Mouse (Mus musculus) heart, adult 2 months (tissue): ENCODE measurements around the gene Ddx25. TPM values are rescaled to one million over a fixed set of nuclear protein-coding genes. Genes with fewer than 3 reads are reported as not detected.

Source experiments
- DNase-seq, 2 experiments: peaks; one replicate each; pipeline ENCODE4 v3.0.0; 2021
- H3K27ac ChIP-seq: fragments of 200-600 bp; 2 replicates; pipeline ENCODE4 v1.8.1; 2022
- H3K27me3 ChIP-seq: fragments of 200-500 bp; 2 replicates; pipeline ENCODE4 v1.6.1; 2012; ENCODE audit warnings: mild to moderate bottlenecking, low read length, inconsistent platforms, mixed read lengths; ENCODE audit not compliant: control insufficient read depth, insufficient read depth
- H3K36me3 ChIP-seq: fragments of 200-500 bp; 2 replicates; pipeline ENCODE4 v1.6.1; 2012; ENCODE audit warnings: low read length, inconsistent platforms; ENCODE audit not compliant: control insufficient read depth, insufficient read depth
- H3K4me1 ChIP-seq: fragments of 200-500 bp; 2 replicates; pipeline ENCODE4 v1.6.1; 2011; ENCODE audit warnings: low read length; ENCODE audit not compliant: control insufficient read depth, insufficient read depth
- H3K4me3 ChIP-seq: fragments of 200-600 bp; 2 replicates; pipeline ENCODE4 v1.8.1; 2022
- H3K79me2 ChIP-seq: fragments of 200-500 bp; replicated peaks from 2 replicates; pipeline ENCODE4 v1.6.1; 2012; ENCODE audit warnings: mild to moderate bottlenecking, inconsistent platforms, low read length, moderate library complexity, mixed read lengths; ENCODE audit not compliant: control insufficient read depth, insufficient read depth
- H3K9ac ChIP-seq: fragments of 200-500 bp; 2 replicates; pipeline ENCODE4 v1.6.1; 2012; ENCODE audit warnings: low read depth, mild to moderate bottlenecking, control low read depth, inconsistent platforms, low read length, mixed read lengths
- CTCF ChIP-seq: fragments of 200-600 bp; IDR thresholded peaks from 2 replicates; pipeline ENCODE4 v1.8.1; 2022; ENCODE audit warnings: antibody characterized with exemption, mild to moderate bottlenecking, moderate library complexity
- EP300 ChIP-seq: fragments of 200-500 bp; IDR thresholded peaks from 2 replicates; pipeline ENCODE4 v1.6.1; 2011; ENCODE audit warnings: low read depth, low read length, control low read depth; ENCODE audit not compliant: insufficient read depth
- POLR2A ChIP-seq: fragments of 200-500 bp; IDR thresholded peaks from 2 replicates; pipeline ENCODE4 v1.6.1; 2011; ENCODE audit warnings: mild to moderate bottlenecking, low read depth, low read length, control low read depth; ENCODE audit not compliant: insufficient read depth
- WGBS: fragments of 180-500 bp; shearing (Covaris S2); methylation state at CpG from one replicate; pipeline ENCODE4 v1.1.7; 2018; 5-methylcytosine and 5-hydroxymethylcytosine counted together
- intact Hi-C: fragments of 180-260 bp; cut with DNase I; formaldehyde crosslinking; loops from one replicate; pipeline ENCODE4 v1.15.1; 2025
- polyA plus RNA-seq: library from polyadenylated mRNA; depleted of rRNA; stranded (reverse); fragments of >200 nt; gene quantifications from 2 replicates; pipeline ENCODE4 v1.2.3, GENCODE M21; 2012
- total RNA-seq, 2 experiments: library from RNA; stranded (reverse); gene quantifications; 2 replicates each; pipeline ENCODE4 v1.2.3; 2021

Gene Ddx25
- total and polyA plus RNA-seq, 3 experiments: 0.04 TPM; not detected in 2

DNA sequence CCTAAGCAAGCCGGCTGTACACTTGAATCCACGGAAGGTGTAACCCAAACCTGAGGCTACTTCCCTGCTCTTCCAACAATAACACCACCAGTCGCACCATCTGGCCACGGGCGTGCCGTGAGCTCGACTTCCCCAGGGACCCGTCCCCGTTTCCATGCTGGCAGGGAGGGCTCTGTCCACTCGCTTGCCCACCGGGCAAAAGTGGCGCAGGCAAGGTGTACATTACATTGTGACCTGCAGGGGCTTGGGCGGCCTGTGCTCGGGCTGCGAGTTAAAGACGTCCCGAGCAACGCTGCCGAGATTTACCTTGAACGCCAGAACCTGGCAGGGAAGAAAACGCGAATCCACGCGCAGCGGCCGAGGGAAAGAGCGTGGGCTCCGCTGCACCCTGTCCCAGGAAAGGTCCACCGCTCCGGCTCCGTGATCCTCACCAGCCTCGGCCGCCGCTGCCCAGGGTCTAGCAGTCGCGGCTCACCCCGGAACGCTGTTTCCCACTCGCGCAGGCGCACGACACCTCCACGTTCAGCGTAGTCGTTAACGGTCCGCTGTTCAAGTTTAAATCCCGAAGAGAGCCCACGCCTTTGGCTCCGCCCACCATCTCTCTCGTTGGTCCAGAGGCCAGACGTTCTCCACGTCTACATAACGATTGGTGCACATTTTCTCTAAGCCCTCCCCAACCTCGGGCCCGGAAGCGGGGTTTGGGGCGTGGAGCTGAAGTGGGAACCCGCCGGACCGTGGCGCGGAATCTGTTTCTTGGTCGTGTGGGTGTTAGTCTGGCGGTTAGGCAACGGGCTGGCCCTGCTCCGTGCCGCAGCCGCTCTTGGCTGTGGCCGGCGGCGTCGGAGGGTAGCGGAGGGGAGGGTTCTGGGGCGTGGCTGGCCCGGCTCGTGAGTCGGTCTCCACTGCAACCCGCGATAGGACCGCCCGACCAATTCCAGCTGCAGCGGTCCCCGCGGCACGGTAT, 11.5 kb upstream of the Ddx25 start, which contains the start of the genes Pate2 and Hyls1:
Gene Pate2, plus strand, starts transcription at position 714 of the 964 bp plus-strand sequence.
Gene Hyls1, minus strand, starts transcription at position 828 of the 964 bp plus-strand sequence.
- intact Hi-C loops: loop anchor here (10.0 kb wide), 1 partner anchor 365 kb away; the partner anchor contains the start of genes Srpr and Tirap
- peak; percentile 90 to 96 for DNase-seq
- H3K4me3 ChIP-seq: peak within 1 kb of the TSS; percentile 83
- no peaks in the 10 kb centered on the region for H3K79me2 ChIP-seq
- TF ChIP-seq POLR2A (peak; percentile 88), EP300 (0 out of 2 replicates have a peak, but pooled peaks have one; percentile 48), CTCF (peak; percentile 44)
- H3K27me3 ChIP-seq: peaks cover 4% of the 10 kb centered on the region; the same call in 1 of the 2 replicates
- no peaks in the 10 kb centered on the region for H3K4me1 ChIP-seq
- peak within 1 kb of the TSS; percentile 92 for H3K9ac ChIP-seq
- H3K27ac ChIP-seq: peak within 1 kb of the TSS; percentile 91
- under 1% methylated on average over 86 of the region's 86 CpGs for WGBS
- H3K36me3 ChIP-seq: peaks cover 7% of the 10 kb centered on the region

DNA sequence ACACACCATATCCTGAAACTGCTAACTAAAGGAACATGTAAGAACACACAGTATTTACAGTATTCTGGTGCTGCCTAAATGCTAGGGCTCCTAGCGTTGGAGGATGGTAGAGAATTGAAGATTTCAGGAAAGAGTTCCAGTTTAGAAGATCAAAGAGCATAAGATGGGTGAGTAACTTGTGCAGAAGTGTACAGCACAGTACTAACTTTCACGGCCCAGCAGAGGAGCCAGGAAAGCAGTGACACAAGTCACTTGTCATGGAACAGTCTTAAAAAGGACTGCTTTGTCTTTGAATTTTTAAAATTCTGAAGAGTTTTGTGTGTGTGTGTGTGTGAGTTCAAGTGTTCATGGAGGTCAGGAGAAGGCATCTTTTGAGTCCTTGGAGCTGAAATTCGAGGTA, 9.7 kb upstream of the Ddx25 start:
- Histone ChIP-seq H3K27ac (no peak overlapping the region), H3K79me2 (no peaks in the 10 kb centered on the region), H3K9ac (no peak overlapping the region), H3K27me3 (no peaks in the 10 kb centered on the region), H3K4me1 (no peaks in the 10 kb centered on the region), H3K4me3 (no peak overlapping the region), H3K36me3 (peaks cover 11% of the 10 kb centered on the region)
- TF ChIP-seq EP300 (no peak), POLR2A (no peak), CTCF (no peak)
- WGBS: 81% methylated on average over 3 of the region's 3 CpGs
- DNase-seq: no peak
- intact Hi-C loops: loop anchor here (10.0 kb wide), 1 partner anchor 363 kb away; the partner anchor contains the start of genes Srpr and Tirap

DNA sequence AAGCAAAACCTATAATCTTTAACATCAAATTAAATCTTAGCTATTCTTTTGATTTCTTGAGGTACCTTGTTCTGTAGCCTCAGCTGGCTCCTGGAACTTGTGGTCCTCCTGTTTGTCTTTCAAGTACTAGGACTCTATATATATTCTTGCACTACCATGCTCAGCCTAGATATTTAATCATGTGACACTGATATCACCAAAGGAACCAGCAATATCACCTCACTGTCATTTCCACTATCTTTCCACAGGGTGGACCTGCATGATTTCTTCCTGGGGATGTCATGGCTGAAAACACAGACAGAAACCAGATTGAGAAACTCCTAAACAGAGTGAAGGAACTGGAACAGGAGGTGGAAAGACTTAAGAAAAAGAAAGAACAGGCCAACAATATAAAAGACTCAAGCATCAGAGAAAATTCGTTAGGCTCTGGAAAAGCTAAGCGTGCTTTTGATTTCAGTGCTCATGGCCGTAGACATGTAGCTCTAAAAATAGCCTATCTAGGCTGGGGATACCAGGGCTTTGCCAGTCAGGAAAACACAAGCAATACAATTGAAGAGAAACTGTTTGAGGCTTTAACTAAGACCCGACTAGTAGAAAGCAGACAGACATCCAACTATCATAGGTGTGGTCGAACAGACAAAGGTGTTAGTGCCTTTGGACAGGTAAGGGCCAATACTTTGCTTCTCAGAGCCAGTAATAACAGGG, 6.4 kb upstream of the Ddx25 start:
- H3K4me3 ChIP-seq: no peak overlapping the region

DNA sequence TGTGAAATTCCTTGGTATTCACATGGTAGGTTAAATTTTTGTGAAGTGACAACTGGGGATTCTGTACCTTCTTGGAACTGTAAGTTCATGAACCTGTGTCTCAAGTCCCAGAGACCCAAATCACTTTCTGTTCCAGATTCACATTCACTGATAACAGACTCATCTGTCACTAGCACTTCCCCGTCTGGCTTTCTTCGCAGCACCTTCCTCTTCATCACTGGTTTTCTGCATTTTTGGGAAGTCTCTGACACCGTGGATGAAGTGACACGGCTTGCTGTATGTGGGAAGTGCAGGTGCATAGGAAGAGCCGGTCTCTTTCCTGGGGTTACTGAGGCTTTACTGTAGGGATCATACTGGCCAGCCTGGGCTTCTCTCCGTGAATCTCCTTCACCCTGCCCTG, 3.3 kb upstream of the Ddx25 start:
- intact Hi-C loops: loop anchor here (10.0 kb wide), 1 partner anchor 357 kb away; the partner anchor contains the start of genes Srpr and Tirap
- no peaks in the 10 kb centered on the region; the same call in 1 of the 2 replicates for H3K4me1 ChIP-seq
- DNase-seq: no peak
- no peak overlapping the region for H3K27ac ChIP-seq
- H3K79me2 ChIP-seq: no peaks in the 10 kb centered on the region; the same call in 1 of the 2 replicates
- H3K36me3 ChIP-seq: peaks cover 11% of the 10 kb centered on the region
- H3K4me3 ChIP-seq: no peak overlapping the region
- H3K9ac ChIP-seq: no peak overlapping the region
- TF ChIP-seq CTCF (no peak), EP300 (no peak), POLR2A (no peak)
- peaks cover 10% of the 10 kb centered on the region for H3K27me3 ChIP-seq
- WGBS: 87% methylated on average over 6 of the region's 6 CpGs

More for the DNA sequence above, 6.4 kb upstream of the Ddx25 start:
- intact Hi-C loops: loop anchor here (10.0 kb wide), 1 partner anchor 360 kb away; the partner anchor contains the start of genes Srpr and Tirap
- Histone ChIP-seq H3K4me1 (no peaks in the 10 kb centered on the region), H3K79me2 (no peaks in the 10 kb centered on the region; the same call in 1 of the 2 replicates), H3K27ac (no peak overlapping the region), H3K36me3 (peaks cover 11% of the 10 kb centered on the region), H3K9ac (no peak overlapping the region), H3K27me3 (no peaks in the 10 kb centered on the region)
- WGBS: 48% methylated on average over 5 of the region's 5 CpGs
- no peak for DNase-seq
- no peak for TF ChIP-seq EP300
- TF ChIP-seq POLR2A: no peak
- no peak for TF ChIP-seq CTCF

DNA sequence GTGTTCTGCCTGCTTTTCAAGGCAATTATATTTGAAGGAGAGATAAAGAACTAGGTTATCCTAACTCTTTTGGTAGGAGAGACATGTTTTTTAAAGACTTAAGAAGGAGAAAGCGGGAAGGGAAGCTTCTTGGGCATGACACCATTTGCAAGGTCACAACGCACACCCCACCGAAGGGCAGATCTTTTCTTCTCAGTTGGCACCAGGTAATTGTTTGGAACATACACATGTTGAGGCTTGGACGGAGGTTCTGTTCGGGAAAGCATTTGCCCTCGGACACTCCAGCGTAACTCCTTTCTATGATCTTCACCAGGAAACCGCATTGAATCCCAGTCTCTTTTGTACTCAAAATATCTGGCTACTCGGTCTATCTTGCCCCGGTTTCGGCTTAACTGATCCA, 2.7 kb upstream of the Ddx25 start:
- Histone ChIP-seq H3K27ac (no peak overlapping the region), H3K79me2 (no peaks in the 10 kb centered on the region; the same call in 1 of the 2 replicates), H3K36me3 (peaks cover 11% of the 10 kb centered on the region), H3K9ac (no peak overlapping the region), H3K4me3 (no peak overlapping the region), H3K4me1 (no peaks in the 10 kb centered on the region; the same call in 1 of the 2 replicates), H3K27me3 (peaks cover 10% of the 10 kb centered on the region)
- TF ChIP-seq CTCF (no peak), EP300 (no peak)
- DNase-seq: no peak
- intact Hi-C loops: loop anchor here (10.0 kb wide), 1 partner anchor 356 kb away; the partner anchor contains the start of genes Srpr and Tirap
- 94% methylated on average over 11 of the region's 11 CpGs for WGBS
